Mouse (Mus musculus) C3H10T1/2 (cell line): ENCODE results near the gene Ssxb3. TPM values are rescaled to one million over a fixed set of nuclear protein-coding genes. Genes with fewer than 3 reads are reported as not detected.

Experiments used
- polyA plus RNA-seq, 2 experiments: library from polyadenylated mRNA; unstranded; fragments of >200 nt; fragmentation: generic; extraction: Trizol; gene quantifications; one replicate each; pipeline ENCODE4 v1.2.1; 2012; ENCODE audit warnings: missing spikeins in 2 of 2

Gene Ssxb3
- not detected for polyA plus RNA-seq

GRCm38 (mm10) chrX:8591716-8592115, at the start of gene Ssxb3:
Gene Ssxb3 (minus strand): TSS chrX:8591816.

GRCm38 (mm10) chrX:8548155-8548554, 43.5 kb downstream of the Ssxb3 start, which contains the start of gene Ssxb6:
Gene Ssxb6 (minus strand): TSS chrX:8548255.

Other genes starting within 250 kb of the Ssxb3 start
- not detected for gene Ssxb9, start 224.8 kb downstream of the Ssxb3 start, polyA plus RNA-seq
- gene Ssxb1, start 178.5 kb downstream of the Ssxb3 start, polyA plus RNA-seq: not detected
- not detected for gene Ssxb2, start 130.1 kb downstream of the Ssxb3 start, polyA plus RNA-seq
- gene Gm14459, start 66.9 kb downstream of the Ssxb3 start, polyA plus RNA-seq: not detected
- not detected for gene Ssxb6, start 43.6 kb downstream of the Ssxb3 start, polyA plus RNA-seq
- gene Ssxb8, start 99.0 kb upstream of the Ssxb3 start, polyA plus RNA-seq: not detected
- gene Ssx9, start 156.6 kb upstream of the Ssxb3 start, polyA plus RNA-seq: not detected
- not detected for gene Ssxb5, start 211.9 kb upstream of the Ssxb3 start, polyA plus RNA-seq